9 mouse cellular contexts compared by ENCODE assay signal in the genomic region with DNA sequence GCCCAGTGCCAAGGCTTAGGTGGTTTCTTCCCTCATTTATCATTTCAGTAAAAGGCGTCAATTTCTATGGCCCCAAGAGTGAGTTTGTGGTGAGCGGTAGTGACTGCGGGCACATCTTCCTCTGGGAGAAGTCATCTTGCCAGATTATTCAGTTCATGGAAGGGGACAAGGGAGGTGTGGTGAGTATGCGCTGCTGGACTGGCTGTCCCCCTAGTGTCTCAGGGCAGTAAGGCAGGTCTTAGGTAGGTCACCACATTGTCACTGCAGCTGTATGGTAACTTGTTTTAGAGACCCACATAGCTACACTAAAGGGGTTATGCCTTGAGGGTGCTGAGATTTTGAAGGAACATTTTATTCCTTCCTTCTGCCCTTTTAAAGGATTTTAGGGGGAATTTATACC. TPM values are rescaled to one million over a fixed set of nuclear protein-coding genes. Genes with fewer than 3 reads are reported as not detected.
DNase-seq lines count a peak whose midpoint lies in the region; ATAC-seq and TF ChIP-seq lines count a peak whose summit lies in the region.
"Had no signal": no experiment of that assay in that cellular context is flagged by ENCODE, and none has a peak within 500 bp of the region (broad histone marks: within the 10 kb centered on the region; RNA-seq: fewer than 3 reads in every experiment).

No protein-coding gene starts in this region.

- no peak overlapping the region for H3K27ac ChIP-seq in forebrain, postnatal 0 days (ENCODE audit: low read depth, low read length)
- H3K27ac ChIP-seq in forebrain, embryonic 12.5 days, result no peak overlapping the region
- H3K27ac ChIP-seq in midbrain, embryonic 10.5 days (replicated peaks), result no peak overlapping the region
- H3K27ac ChIP-seq in midbrain, embryonic 15.5 days, result no peak overlapping the region
- H3K27ac ChIP-seq: heart, embryonic 15.5 days had no signal

- H3K4me1 ChIP-seq in forebrain, postnatal 0 days (ENCODE audit: insufficient read depth), result no peaks in the 10 kb centered on the region
- no peaks in the 10 kb centered on the region for H3K4me1 ChIP-seq in forebrain, embryonic 12.5 days
- no peaks in the 10 kb centered on the region for H3K4me1 ChIP-seq in midbrain, embryonic 10.5 days
- no peaks in the 10 kb centered on the region for H3K4me1 ChIP-seq in midbrain, embryonic 15.5 days
- H3K4me1 ChIP-seq: heart, embryonic 15.5 days had no signal

- no peak for ATAC-seq in forebrain, postnatal 0 days
- ATAC-seq in forebrain, embryonic 12.5 days (ENCODE audit: low FRiP score), result no peak
- ATAC-seq in midbrain, embryonic 15.5 days (replicated peaks), result no peak

- peaks cover 54% of the 10 kb centered on the region for H3K36me3 ChIP-seq in forebrain, postnatal 0 days (ENCODE audit: insufficient read depth)
- H3K36me3 ChIP-seq in forebrain, embryonic 12.5 days (replicated peaks), result peaks cover 82% of the 10 kb centered on the region
- peaks cover 93% of the 10 kb centered on the region for H3K36me3 ChIP-seq in midbrain, embryonic 10.5 days
- H3K36me3 ChIP-seq in midbrain, embryonic 15.5 days (replicated peaks), result peaks cover 15% of the 10 kb centered on the region; the same call in 1 of the 2 replicates

- no peak for DNase-seq in forebrain, postnatal 0 days
- DNase-seq in midbrain, embryonic 10.5 days (ENCODE audit: low spot score), result peak; percentile 39
- DNase-seq in embryo, embryonic 9.5 days (ENCODE audit: extremely low spot score), result peak; percentile 21
- peak; percentile 38 for DNase-seq in mesoderm, embryonic 11.5 days (ENCODE audit: low read depth, low spot score)
- no peak for DNase-seq in urinary bladder, adult 18-20 months (ENCODE audit: low spot score in 2 of 2)
- DNase-seq in spleen, postnatal 36 days (ENCODE audit: low spot score in 2 of 2), result no peak

- no peak overlapping the region for H3K9ac ChIP-seq in forebrain, postnatal 0 days
- no peak overlapping the region for H3K9ac ChIP-seq in forebrain, embryonic 12.5 days
- no peak overlapping the region for H3K9ac ChIP-seq in midbrain, embryonic 15.5 days
- H3K9ac ChIP-seq: heart, embryonic 15.5 days had no signal

- H3K27me3 ChIP-seq in forebrain, postnatal 0 days (ENCODE audit: insufficient read depth, low read length), result no peaks in the 10 kb centered on the region
- no peaks in the 10 kb centered on the region for H3K27me3 ChIP-seq in forebrain, embryonic 12.5 days
- H3K27me3 ChIP-seq in midbrain, embryonic 10.5 days (ENCODE audit: low read depth, poor library complexity, severe bottlenecking), result no peaks in the 10 kb centered on the region
- H3K27me3 ChIP-seq in midbrain, embryonic 15.5 days (replicated peaks), result no peaks in the 10 kb centered on the region
- H3K27me3 ChIP-seq: heart, embryonic 15.5 days had no signal

- no peak overlapping the region for H3K4me3 ChIP-seq in forebrain, postnatal 0 days (ENCODE audit: low read depth, low read length)
- H3K4me3 ChIP-seq in forebrain, embryonic 12.5 days (replicated peaks), result no peak overlapping the region
- no peak overlapping the region for H3K4me3 ChIP-seq in midbrain, embryonic 10.5 days
- H3K4me3 ChIP-seq in midbrain, embryonic 15.5 days, result no peak overlapping the region
- H3K4me3 ChIP-seq: heart, embryonic 15.5 days had no signal

- H3K9me3 ChIP-seq in forebrain, postnatal 0 days (ENCODE audit: low read length), result no peaks in the 10 kb centered on the region
- H3K9me3 ChIP-seq in forebrain, embryonic 12.5 days, result no peaks in the 10 kb centered on the region
- no peaks in the 10 kb centered on the region for H3K9me3 ChIP-seq in midbrain, embryonic 10.5 days (replicated peaks)
- no peaks in the 10 kb centered on the region for H3K9me3 ChIP-seq in midbrain, embryonic 15.5 days
- H3K9me3 ChIP-seq: heart, embryonic 15.5 days had no signal

- TF ChIP-seq CTCF in forebrain, postnatal 0 days (IDR thresholded peaks at IDR 0.05; ENCODE audit: low read depth), result peak; percentile 63

- 70% methylated on average over 4 of the region's 4 CpGs for WGBS in forebrain, postnatal 0 days
- WGBS in forebrain, embryonic 12.5 days, result 77% methylated on average over 4 of the region's 4 CpGs
- WGBS in midbrain, embryonic 10.5 days, result 75% methylated on average over 4 of the region's 4 CpGs
- WGBS in midbrain, embryonic 15.5 days, result 48% methylated on average over 4 of the region's 4 CpGs

- H3K4me2 ChIP-seq in forebrain, postnatal 0 days (ENCODE audit: low read depth), result no peak overlapping the region
- no peak overlapping the region for H3K4me2 ChIP-seq in forebrain, embryonic 12.5 days
- H3K4me2 ChIP-seq in midbrain, embryonic 15.5 days, result no peak overlapping the region
- H3K4me2 ChIP-seq: heart, embryonic 15.5 days had no signal

RNA-seq across cellular contexts. Expression of a gene that starts 17.7 kb away (rescaled TPM):
- 265 and 281 TPM in 2 replicates for total RNA-seq in forebrain, postnatal 0 days (2014; rRNA removed)
- 412 and 475 TPM in 2 replicates for polyA plus RNA-seq in forebrain, postnatal 0 days (2015; fragmentation: Nextera tagmentation; extraction: Ambion mirVana)
- polyA plus RNA-seq in forebrain, embryonic 12.5 days (2016; fragmentation: Nextera tagmentation; extraction: Ambion mirVana), result 405 and 443 TPM in 2 replicates
- polyA plus RNA-seq in midbrain, embryonic 10.5 days (2016; fragmentation: Nextera tagmentation; extraction: Ambion mirVana), result 340 and 410 TPM in 2 replicates
- polyA plus RNA-seq in midbrain, embryonic 15.5 days (2015; fragmentation: Nextera tagmentation; extraction: Ambion mirVana), result 437 and 473 TPM in 2 replicates

RNA-seq across cellular contexts. Expression of a gene that starts 30.8 kb away (rescaled TPM):
- 0.76 and 2.2 TPM in 2 replicates for total RNA-seq in forebrain, postnatal 0 days (2014; rRNA removed)
- polyA plus RNA-seq in forebrain, postnatal 0 days (2015; fragmentation: Nextera tagmentation; extraction: Ambion mirVana), result 3.3 and 3.5 TPM in 2 replicates
- polyA plus RNA-seq in forebrain, embryonic 12.5 days (2016; fragmentation: Nextera tagmentation; extraction: Ambion mirVana), result 1.6 and 2.3 TPM in 2 replicates
- 1.3 and 1.8 TPM in 2 replicates for polyA plus RNA-seq in midbrain, embryonic 10.5 days (2016; fragmentation: Nextera tagmentation; extraction: Ambion mirVana)
- polyA plus RNA-seq in midbrain, embryonic 15.5 days (2015; fragmentation: Nextera tagmentation; extraction: Ambion mirVana), result 1.7 and 2.7 TPM in 2 replicates

RNA-seq across cellular contexts. Expression of a gene that starts 41.0 kb away (rescaled TPM):
- 66.8 and 76.8 TPM in 2 replicates for total RNA-seq in forebrain, postnatal 0 days (2014; rRNA removed)
- 49.4 and 62.7 TPM in 2 replicates for polyA plus RNA-seq in forebrain, postnatal 0 days (2015; fragmentation: Nextera tagmentation; extraction: Ambion mirVana)
- 139 and 143 TPM in 2 replicates for polyA plus RNA-seq in forebrain, embryonic 12.5 days (2016; fragmentation: Nextera tagmentation; extraction: Ambion mirVana)
- 124 and 138 TPM in 2 replicates for polyA plus RNA-seq in midbrain, embryonic 10.5 days (2016; fragmentation: Nextera tagmentation; extraction: Ambion mirVana)
- 93.0 and 94.7 TPM in 2 replicates for polyA plus RNA-seq in midbrain, embryonic 15.5 days (2015; fragmentation: Nextera tagmentation; extraction: Ambion mirVana)

Comparison
In these comparisons a context has a peak if more than half of its experiments do, and no peak if none do; other contexts are left out.
1. DNase-seq: peak in midbrain, embryonic 10.5 days (single experiment), embryo, embryonic 9.5 days (single experiment) and mesoderm, embryonic 11.5 days (single experiment); none in forebrain, postnatal 0 days (single experiment), urinary bladder, adult 18-20 months (0 of 2) and spleen, postnatal 36 days (0 of 2).